Mouse (Mus musculus) spleen, embryonic (tissue): ENCODE measurements around the gene Cdc37.

Experiments
- CTCF ChIA-PET: fragments of 350-600 bp; sonication (Branson Sonifier 250); formaldehyde crosslinking; loops from one replicate; lab custom pipeline; 2022; lab: Charles Lee

Gene Cdc37

GRCm38 (mm10) chr9:21168161-21169123 lies 18.7 kb upstream of the Cdc37 start:
- CTCF ChIA-PET: interaction anchor here (0.8 kb wide), 1 partner anchor 12 kb away, joined by 6 read pairs; no protein-coding TSS in a partner anchor

DNA sequence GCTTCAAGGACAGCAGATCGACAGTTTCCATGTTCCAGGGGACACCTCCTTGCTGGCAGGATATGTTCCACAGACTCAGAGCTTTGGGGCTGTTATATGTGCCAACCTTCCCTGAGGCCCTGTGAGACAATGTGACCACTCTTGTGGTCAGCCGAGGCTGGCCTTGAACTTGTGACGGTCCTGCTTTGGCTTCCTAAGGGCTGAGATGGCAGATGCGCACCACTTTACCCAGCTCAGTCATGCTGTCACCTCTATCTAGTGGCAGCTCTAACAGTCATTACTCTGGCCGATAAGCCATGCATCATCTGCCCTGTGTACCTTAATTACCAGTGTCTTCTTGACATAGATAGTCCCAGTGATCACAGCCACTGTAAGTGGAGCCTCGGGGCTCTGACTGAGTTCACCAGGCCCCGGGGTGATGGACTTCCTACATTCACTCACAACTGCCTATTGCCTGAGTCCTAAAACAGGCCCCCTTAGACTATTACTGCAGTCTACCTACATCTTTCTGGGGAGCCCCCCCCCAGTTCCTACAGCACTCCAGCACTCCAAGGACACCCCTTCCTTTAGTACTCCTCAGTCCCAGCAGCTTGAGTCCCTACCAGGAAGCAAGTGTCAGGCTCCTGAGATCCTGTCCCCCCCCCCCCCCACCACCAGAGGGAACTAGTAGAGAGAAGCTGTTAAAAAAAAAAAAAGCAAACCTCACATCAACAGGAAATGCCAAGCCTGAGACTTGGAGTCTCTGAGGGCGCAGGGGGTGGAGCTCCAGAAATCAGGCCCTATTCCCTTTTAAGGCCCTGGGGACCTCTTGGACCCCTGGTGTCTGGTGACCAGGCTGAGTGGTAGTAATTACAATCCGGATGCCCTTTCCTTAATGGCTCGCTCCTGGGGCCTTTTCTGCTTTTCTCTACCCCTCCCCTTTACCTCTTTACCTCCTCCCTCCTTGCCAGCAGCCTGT lies 17.6 kb upstream of the Cdc37 start:
- CTCF ChIA-PET: interaction anchor here (0.6 to 0.8 kb wide), 2 partner anchors 15 to 45 kb away, joined by 3 to 4 read pairs; no protein-coding TSS in a partner anchor

- CTCF ChIA-PET: interaction anchor here (0.6 to 0.8 kb wide), 2 partner anchors 44 to 432 kb away, joined by 3 to 4 read pairs; no protein-coding TSS in a partner anchor
Observed at GRCm38 (mm10) chr9:21166516-21166915, 16.7 kb upstream of the Cdc37 start.

GRCm38 (mm10) chr9:21165952-21166451 lies 16.2 kb upstream of the Cdc37 start:
- CTCF ChIA-PET: interaction anchor here (0.6 kb wide), 1 partner anchor 433 kb away, joined by 3 read pairs; no protein-coding TSS in a partner anchor

DNA sequence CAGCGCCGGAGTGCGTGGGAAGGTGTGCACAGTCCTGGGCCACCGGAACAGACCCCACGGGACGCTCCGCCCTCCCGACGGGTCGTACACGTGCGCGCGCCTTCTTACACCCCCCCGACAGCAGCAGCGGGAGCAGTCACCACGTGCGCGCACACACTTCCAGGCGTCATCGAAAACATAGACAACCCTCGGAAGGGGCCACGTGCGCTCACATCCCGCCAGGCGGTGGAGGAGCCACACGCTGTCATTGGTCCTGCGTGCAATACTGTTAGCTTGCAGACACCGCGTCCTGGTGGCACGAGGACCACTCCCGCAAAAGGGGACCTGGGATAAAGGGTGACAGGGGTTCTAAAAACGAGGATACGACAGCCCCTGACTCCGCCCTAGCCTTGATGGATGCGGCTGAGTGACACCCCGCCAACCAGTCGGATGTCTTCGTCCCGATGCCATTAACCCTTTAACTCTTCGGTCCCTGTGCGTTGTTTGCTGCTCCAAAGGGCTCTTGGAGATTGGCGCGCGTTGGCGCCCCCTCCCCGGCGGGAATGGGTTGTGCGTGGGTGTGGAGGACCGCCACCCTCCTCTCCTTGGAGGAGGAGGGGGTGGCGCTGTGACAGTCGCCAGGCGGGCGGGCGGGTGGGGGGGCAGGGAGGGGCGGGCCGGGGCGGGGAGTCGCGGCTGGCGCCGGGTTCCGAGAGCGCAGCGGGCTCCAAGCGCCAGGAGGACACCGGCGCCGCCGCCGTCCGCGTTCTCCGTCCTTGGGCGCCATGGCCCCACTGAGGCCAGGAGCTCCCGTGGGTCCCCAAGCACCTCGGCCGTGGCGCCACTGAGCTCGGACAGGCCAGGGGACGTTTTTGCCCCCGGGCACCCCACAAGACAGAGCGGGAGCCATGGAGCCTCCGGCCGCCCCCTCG lies 15.5 kb upstream of the Cdc37 start, which contains the start of gene Pde4a:
TSS of gene Pde4a (plus strand) at position 674 of the 911 bp plus-strand sequence.
- CTCF ChIA-PET: no interaction called here

- CTCF ChIA-PET: no interaction called here
Observed at GRCm38 (mm10) chr9:21164072-21164471, 14.3 kb upstream of the Cdc37 start.

- CTCF ChIA-PET: interaction anchor here (1.3 kb wide), 1 partner anchor 11 kb away, joined by 4 read pairs; no protein-coding TSS in a partner anchor
Observed at GRCm38 (mm10) chr9:21163086-21164050, 13.6 kb upstream of the Cdc37 start.

GRCm38 (mm10) chr9:21161209-21161909 lies 11.6 kb upstream of the Cdc37 start:
- CTCF ChIA-PET: interaction anchor here (0.6 kb wide), 2 partner anchors 27 to 48 kb away, joined by 4 to 6 read pairs; no protein-coding TSS in a partner anchor

DNA sequence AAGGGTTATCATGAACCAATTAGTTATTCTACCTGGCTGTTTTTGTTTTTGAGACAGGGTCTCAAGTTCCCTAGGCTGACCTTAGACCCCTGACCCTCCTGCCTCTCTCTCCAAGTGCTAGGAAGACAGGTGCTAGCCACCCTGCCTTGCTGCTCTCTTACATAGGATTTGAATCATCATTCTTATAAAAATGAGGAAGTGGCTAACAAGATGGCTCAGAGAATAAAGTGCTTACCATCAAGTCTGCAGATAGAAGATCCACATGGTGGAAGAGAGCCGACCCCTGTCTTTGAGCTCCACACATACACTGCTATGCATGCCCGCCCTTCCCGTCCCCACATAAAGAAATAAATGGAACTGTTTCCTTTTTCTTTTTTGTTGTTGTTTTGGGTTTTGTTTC lies 5.0 kb upstream of the Cdc37 start:
- CTCF ChIA-PET: no interaction called here

DNA sequence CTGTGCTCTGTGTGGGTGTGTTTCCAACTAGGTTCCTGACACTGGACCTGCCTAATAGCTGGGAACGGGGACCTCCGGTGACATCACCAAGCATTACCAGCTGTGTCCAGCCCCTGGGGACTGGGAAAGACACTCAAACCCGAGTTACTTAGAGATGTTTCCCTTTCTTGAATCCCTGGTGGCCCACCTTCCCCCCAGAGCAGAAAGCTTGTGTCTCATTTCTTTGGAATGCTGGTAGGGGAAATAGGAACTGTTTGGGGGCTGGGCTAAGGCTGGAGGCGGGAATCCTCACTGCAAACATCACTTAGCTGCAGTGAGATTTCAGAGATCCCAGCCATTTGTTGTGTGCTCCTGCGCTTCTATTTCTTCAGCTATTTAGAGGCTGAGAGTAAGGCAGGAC lies 4.1 kb upstream of the Cdc37 start:
- CTCF ChIA-PET: no interaction called here

DNA sequence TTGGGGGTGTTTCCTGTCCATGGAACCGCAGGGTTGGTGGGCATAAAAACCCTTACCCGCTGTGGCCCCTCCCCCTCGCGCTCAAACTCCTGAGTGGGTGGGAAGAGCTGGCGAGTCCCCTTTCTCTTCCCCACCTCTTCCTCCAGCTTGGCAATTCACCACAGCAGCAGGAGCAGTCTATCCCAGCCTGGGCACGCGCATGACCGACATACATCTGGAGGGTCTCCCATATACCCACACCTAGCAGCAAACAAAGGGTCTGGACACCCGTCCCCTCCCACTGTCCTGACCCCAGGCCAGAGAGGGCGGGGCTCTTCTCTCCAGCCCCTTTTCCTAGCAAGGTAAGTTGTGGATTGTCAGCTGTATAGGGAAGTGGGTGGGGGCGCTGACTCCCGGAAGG lies 3.5 kb upstream of the Cdc37 start:
- CTCF ChIA-PET: no interaction called here

DNA sequence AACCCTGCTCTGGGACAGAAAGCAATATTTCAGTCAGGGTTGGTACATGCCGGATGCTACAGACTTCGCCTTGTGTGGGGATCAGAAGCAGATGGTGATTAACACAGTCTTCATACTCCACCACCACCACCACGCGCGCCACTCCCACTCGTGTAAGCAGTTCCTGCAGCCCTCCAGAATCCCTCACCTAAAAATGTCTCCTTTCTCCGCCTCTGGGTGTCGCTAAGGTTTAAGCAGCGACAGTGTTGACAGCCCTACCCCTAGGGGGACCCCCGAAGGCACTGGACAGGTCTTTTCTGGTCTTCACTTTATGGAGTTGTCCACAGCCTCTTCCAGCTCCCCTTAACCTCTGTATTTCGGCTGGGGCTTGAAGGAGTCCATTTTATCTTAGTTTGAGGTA lies 2.9 kb upstream of the Cdc37 start:
- CTCF ChIA-PET: interaction anchor here (0.6 to 0.8 kb wide), 3 partner anchors 10 to 44 kb away, joined by 3 to 8 read pairs (median 4); no protein-coding TSS in a partner anchor

- CTCF ChIA-PET: interaction anchor here (1.0 kb wide), 1 partner anchor 13 kb away, joined by 4 read pairs; no protein-coding TSS in a partner anchor
Observed at GRCm38 (mm10) chr9:21149077-21149653, 617 bp downstream of the Cdc37 start.

- CTCF ChIA-PET: interaction anchor here (1.0 kb wide), 1 partner anchor 12 kb away, joined by 4 read pairs; no protein-coding TSS in a partner anchor
Observed at GRCm38 (mm10) chr9:21148427-21148826, 1.4 kb downstream of the Cdc37 start.

DNA sequence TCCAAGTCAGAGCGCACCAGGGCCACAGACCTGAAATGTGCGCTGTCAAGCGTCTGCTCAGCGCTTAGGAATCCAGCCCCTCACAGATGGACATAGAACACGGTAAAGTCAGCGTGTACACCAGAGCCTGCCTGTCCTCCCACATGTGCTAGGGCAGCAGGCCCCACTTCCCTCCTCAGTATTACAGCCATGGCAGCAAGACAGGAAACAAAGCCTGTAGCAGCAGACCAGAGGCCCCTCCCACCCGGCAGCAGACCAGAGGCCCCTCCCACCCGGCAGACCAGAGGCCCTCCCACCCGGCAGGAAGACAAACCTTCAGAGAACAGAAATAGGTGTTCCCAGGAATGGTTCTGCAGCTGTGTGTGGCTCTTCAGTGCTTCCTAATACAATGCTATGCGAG lies 3.1 kb downstream of the Cdc37 start:
- CTCF ChIA-PET: no interaction called here

DNA sequence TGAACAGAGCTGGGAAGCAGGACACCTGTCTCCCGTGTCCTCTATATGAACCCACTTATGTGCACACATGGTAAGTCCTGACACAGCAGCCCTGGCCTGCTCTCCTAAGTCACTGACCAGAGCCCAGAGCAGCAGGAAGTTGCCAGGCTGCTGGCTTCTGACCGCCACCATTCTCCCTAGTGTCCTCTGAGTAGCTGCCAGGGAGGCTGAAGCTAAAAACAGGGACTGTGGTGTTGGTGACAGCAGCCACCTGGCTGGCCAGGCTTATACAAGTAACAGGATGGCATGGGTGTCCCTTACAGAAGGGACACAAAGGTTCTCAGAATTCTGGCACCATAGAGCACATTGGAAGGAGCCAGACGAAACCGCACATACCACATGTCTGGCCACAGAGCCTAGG lies 4.4 kb downstream of the Cdc37 start:
- CTCF ChIA-PET: interaction anchor here (0.6 to 0.7 kb wide), 3 partner anchors 20 to 122 kb away, joined by 3 to 4 read pairs (median 3); no protein-coding TSS in a partner anchor

- CTCF ChIA-PET: no interaction called here
Observed at GRCm38 (mm10) chr9:21144361-21144760, 5.4 kb downstream of the Cdc37 start.

- CTCF ChIA-PET: no interaction called here
Observed at GRCm38 (mm10) chr9:21141922-21142321, 7.9 kb downstream of the Cdc37 start.
